Mouse (Mus musculus) neutrophil, adult 5-6 weeks (primary cell): ENCODE measurements around the gene Dcaf11. TPM values are rescaled to one million over a fixed set of nuclear protein-coding genes. Genes with fewer than 3 reads are reported as not detected.

Experiments
- ATAC-seq: fragments of 151-379, 151-347 bp; 2 replicates; pipeline ENCODE4 v1.8.0; 2017; ENCODE audit warnings: mild to moderate bottlenecking, moderate TSS enrichment; ENCODE audit not compliant: insufficient number of reproducible peaks, poor library complexity, low FRiP score, severe bottlenecking; ENCODE audit errors: extremely low read depth
- total RNA-seq: library from RNA; stranded (forward); fragments of 200-1000 nt; gene quantifications from 2 replicates; pipeline ENCODE4 v1.2.3, GENCODE M21; 2017

Gene Dcaf11
- total RNA-seq, 1 experiment from 2014 or later: 82.2 TPM

DNA sequence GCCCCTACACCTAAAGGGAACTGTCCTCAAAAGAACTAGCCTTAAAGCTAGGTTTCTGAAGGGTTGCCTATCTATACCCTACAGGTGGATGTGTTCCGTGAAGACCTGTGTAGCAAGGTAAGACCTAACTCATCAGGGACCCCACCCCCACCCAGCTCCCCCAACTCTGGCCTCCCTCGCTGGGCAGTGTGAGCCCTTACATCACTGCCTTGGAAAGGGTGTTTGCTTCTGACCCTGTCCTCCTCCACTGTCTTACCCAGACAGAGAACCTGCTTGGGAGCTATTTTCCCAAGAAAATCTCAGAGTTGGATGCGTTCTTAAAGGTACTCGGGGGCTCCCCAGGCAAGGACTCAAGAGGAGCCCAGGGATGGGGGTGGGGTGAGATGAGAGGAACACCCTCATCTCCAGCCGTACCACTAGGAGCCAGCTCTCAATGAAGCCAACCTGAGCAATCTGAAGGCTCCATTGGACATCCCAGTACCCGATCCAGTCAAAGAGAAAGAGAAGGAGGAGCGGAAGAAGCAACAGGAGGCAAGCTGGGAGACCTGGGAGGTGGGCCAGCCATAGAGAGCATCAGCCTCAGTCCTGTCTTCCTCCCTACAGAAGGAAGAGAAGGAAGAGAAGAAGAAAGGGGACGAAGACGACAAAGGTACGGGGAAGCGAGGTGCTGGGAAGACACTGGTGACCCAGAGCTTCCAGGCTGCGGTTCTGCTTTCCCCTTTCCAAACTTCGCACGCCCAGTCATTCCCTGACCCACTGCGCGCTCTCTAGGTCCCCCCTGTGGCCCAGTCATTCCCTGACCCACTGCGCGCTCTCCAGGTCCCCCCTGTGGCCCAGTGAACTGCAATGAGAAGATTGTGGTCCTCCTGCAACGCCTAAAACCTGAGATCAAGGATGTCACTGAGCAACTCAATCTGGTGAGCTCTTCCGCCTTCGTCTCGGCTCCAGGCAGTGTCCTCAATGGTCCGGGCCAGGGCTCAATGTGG is 20.0 kb downstream of the Dcaf11 start:
- ATAC-seq: no peak

- no peak for ATAC-seq
Measured at GRCm38 (mm10) chr14:55580731-55581130, 20.9 kb downstream of the Dcaf11 start.

DNA sequence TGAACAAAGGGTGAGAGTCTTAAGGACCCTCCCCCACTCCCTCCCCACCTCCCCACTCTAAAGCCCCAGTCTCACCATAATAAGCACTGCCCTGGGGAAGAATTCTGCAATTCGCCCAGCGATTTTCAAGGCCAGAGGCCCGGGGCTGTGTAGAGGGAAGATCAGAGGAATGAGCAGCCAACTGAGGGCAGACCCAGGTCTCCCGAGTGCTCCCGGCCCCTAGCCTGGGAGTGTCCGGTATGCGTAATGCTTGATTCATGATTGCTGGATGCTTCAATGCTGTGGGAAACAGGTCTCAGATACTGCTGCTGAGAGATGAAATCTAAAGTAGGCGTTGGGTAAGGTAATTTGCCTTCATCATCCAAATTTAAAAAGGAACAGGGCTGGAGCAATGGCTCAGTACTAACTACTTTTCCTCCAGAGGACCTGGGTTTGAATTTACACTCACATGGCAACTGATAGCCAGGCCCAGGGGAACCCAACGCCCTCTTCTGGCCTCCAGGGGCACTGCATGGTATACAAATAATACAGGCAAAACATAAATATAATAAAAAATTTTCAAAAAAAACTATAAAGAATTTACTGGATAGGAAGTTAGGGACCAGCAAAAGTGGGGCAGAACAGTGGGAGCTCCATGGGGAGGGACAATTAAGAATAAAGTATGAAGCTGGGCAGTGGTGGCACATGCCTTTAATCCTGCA is 22.3 kb downstream of the Dcaf11 start:
- ATAC-seq: no peak

DNA sequence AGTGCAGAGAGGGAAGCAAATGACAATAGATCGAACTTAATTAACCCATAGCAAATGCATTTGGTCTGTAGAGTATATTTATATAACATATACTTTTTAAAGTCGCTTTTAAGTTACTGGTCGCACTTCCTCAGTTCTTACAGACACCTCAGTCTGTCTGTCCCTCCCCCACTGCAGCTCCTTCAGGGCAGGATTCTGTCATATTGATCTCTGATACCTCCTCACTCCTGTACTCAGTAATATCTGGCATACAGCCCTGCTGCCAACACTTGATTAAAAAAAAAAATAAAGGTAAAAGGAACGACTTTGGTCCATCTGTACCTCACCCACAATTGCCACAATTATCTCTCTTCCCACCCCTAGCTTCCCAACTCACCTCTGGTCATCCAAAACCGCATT is 24.5 kb downstream of the Dcaf11 start:
- ATAC-seq: no peak

DNA sequence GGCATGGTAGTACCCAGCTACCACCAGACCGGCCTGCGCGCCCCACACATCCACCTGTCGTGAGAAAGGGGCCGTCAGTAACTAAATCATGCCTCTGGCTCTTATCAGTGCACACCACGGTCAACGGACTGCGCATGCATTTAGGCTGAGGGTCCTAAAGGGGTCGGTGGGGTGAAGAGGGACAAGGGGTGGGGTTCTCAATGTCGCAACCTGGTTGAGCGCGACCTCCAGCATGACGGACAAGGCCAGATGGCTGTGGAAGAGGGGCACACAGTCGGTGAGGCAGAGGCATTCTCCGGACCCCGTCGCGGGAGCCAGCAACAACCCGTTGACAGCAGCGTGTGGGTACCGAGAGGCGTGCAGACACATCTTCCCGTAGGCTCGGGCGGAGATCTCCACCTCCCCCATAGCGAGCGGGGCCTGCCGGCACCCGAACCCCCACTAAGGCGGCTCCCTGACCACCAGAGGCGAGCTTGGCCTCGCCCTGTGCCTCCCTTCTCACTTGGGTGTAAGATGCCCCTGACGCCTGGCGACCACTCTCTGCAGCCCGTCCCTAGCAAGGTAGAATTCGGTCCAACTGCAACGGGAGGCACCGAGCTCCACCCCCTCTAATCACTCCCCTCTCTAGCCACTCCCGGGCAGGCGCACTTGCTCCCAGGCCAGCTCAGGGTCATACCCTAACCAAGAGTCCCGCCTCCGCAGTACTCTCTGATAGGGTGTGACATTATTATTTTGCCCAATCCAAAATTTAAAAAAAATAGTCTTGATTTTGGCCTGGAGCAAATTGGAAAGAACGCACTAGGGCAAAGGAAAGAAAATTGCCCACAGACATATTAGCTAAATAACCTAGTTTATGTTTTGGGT is 25.1 kb downstream of the Dcaf11 start, which contains the start of gene Emc9:
Gene Emc9, minus strand, starts transcription at position 601 of the 864 bp plus-strand sequence.
- peak; percentile 76 for ATAC-seq

DNA sequence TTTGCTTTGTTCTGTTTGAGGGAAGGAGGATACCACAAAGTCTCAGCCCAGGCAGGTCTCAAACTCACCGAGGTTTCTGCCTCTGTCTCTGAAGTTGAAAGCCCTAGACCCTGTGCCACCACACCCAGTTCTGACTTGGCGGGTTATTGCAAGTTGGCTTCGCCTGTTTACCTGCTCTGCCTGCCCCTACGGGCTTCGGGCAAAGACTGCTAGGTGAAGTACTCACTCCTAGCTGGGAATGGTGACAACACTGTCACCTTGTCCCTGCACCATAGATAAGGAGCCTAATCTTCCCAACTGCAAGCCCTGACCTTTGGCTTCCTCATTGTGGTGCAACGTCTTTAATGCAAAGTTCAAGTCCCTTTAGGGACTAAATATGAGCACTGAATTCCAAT is 25.8 kb downstream of the Dcaf11 start:
- no peak for ATAC-seq

DNA sequence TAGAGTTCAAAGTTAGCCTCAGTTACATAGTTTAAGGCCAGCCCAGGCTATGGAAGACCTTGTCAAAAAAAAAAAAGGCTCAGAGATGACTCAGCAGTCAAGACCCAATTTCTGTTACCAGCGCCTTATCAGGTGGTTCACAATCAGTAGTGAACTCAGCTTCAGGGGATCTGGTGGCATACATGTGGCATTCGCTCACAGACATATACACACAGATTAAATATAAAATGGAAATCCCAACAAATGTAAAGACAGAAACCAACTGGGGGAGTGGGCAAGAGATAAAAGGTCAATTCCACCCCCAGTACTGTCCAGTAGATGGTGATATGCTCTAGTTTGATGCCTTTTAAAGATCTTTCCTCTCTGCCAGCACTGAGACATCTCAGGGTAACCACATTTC is 26.3 kb downstream of the Dcaf11 start:
- ATAC-seq: no peak

- no peak for ATAC-seq
Measured at GRCm38 (mm10) chr14:55589271-55589670, 29.5 kb downstream of the Dcaf11 start.

- no peak for ATAC-seq
Measured at GRCm38 (mm10) chr14:55589771-55590448, 30.1 kb downstream of the Dcaf11 start.

GRCm38 (mm10) chr14:55590748-55591330 is 31.0 kb downstream of the Dcaf11 start, which contains the start of gene Psme2:
Psme2 (minus strand) TSS chr14:55591113.
- peak; percentile 86 for ATAC-seq

DNA sequence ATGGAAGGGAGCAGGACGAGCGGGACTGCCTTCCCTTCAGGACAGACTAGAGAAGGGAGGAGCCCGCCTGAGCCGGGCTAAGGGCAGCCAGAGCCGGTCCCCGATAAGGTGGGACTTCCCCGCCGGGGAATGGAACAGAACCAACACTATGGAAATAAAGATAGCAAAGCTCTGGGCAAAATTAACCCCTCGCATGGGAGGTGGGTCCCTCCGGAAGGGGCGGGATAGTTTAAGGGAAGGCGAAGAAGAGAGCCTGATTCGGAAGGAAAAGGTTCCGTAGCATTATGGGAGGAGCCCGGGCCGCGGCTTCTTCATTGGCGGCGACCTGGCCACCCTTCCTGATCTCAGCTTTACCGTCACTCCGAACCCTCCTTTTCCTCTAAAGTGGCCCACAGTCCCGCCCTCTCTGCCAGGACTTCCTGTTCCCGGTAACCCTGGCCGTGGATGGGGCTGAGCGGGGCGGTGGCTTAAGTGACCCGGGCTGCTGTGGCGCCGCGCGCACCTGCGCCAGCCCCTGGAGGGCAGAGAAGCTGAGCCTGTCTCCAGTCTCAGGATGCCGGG is 31.6 kb downstream of the Dcaf11 start, which contains the start of gene Rnf31:
Gene Rnf31, plus strand, starts transcription at position 378 of the 561 bp plus-strand sequence.
- ATAC-seq: peak; percentile 73

DNA sequence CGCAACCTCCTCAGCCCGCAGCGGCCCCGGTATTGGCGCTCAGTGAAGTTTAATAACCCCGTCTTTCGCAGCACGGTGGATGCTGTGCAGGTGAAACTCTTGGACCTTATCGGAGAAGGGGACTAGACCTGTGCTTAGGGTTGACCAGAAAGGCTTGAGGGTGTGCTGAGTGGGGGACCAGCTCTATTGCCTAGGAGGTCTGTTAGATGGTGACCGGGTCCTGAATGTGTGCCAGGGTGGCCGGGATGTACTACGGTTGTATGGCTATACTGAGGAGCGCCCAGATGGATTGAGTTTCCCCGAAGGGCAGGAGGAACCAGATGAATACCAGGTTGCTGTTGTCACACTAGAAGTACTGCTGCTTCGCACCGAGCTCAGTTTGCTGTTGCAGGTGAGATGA is 32.4 kb downstream of the Dcaf11 start:
- no peak for ATAC-seq

GRCm38 (mm10) chr14:55596036-55596690 is 36.4 kb downstream of the Dcaf11 start:
- ATAC-seq: no peak

GRCm38 (mm10) chr14:55598521-55599390 is 39.0 kb downstream of the Dcaf11 start:
- no peak for ATAC-seq

DNA sequence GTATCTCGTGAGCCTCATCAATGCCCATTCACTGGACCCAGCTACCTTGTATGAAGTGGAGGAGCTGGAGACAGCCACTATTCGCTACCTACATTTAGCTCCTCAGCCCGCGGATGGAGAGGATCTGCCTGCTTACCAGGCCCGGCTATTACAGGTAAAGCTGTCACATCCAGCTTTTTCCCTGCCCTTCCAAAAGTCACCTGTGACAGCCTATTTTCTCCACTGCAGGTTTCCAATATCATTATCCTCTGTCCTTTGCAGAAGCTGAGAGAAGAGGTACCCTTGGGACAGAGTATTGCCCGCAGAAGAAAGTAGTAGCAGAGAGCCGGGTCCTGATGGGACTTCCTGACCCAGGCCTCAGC is 43.4 kb downstream of the Dcaf11 start, which contains the start of gene Irf9:
Gene Irf9, plus strand, starts transcription at position 301 of the 362 bp plus-strand sequence.
- ATAC-seq: no peak
